Mouse (Mus musculus) liver, postnatal 0 days (tissue): ENCODE data around the gene Tut4. TPM values are rescaled to one million over a fixed set of nuclear protein-coding genes. Genes with fewer than 3 reads are reported as not detected.

Experiments
- ATAC-seq: fragments of 200-750 bp; cut with Nextera tagmentation; 2 replicates; pipeline ENCODE4 v1.8.0; 2017; ENCODE audit warnings: mild to moderate bottlenecking, moderate library complexity
- DNase-seq: peaks from one replicate; pipeline ENCODE4 v3.0.0-alpha.2; 2016
- H3K27ac ChIP-seq: fragments of 300-500 bp; sonication (generic); 2 replicates; pipeline ENCODE4 v1.5.1; 2014; ENCODE audit warnings: antibody characterized with exemption, moderate library complexity, mild to moderate bottlenecking, low read depth
- H3K27me3 ChIP-seq: fragments of 300-500 bp; sonication (generic); 2 replicates; pipeline ENCODE4 v1.6.1; 2014; ENCODE audit warnings: low read length, control low read depth, mixed read lengths; ENCODE audit not compliant: insufficient read depth
- H3K36me3 ChIP-seq: fragments of 300-500 bp; sonication (generic); replicated peaks from 2 replicates; pipeline ENCODE4 v1.6.1; 2014; ENCODE audit warnings: mild to moderate bottlenecking, control low read depth, low read length, moderate library complexity, mixed read lengths; ENCODE audit not compliant: insufficient read depth
- H3K4me1 ChIP-seq: fragments of 300-500 bp; sonication (generic); 2 replicates; pipeline ENCODE4 v1.6.1; 2014; ENCODE audit warnings: antibody characterized with exemption, mild to moderate bottlenecking, control low read depth; ENCODE audit not compliant: insufficient read depth
- H3K4me2 ChIP-seq: fragments of 300-500 bp; sonication (generic); 2 replicates; pipeline ENCODE4 v1.6.1; 2014; ENCODE audit warnings: low read depth, mild to moderate bottlenecking, low read length, moderate library complexity, mixed read lengths
- H3K4me3 ChIP-seq: fragments of 300-500 bp; sonication (generic); 2 replicates; pipeline ENCODE4 v1.5.1; 2014; ENCODE audit warnings: low read depth, low read length
- H3K9ac ChIP-seq: fragments of 300-500 bp; sonication (generic); replicated peaks from 2 replicates; pipeline ENCODE4 v1.6.1; 2014; ENCODE audit warnings: mild to moderate bottlenecking, moderate library complexity
- H3K9me3 ChIP-seq: fragments of 300-500 bp; sonication (generic); 2 replicates; pipeline ENCODE4 v1.6.1; 2016; ENCODE audit warnings: mild to moderate bottlenecking, control low read depth, low read length, mixed read lengths
- CTCF ChIP-seq: sonication (generic); IDR thresholded peaks from 2 replicates; pipeline ENCODE4 v1.5.1; 2016; ENCODE audit warnings: antibody characterized with exemption, low read depth
- EP300 ChIP-seq: IDR thresholded peaks from 2 replicates; pipeline ENCODE4 v1.6.1; 2016; ENCODE audit warnings: antibody characterized with exemption, low read depth, mild to moderate bottlenecking
- WGBS: fragments of 180-500 bp; shearing (Covaris S2); extraction: QIAGEN DNeasy Blood & Tissue Kit; methylation state at CpG from one replicate; pipeline ENCODE4 v1.1.7; 2014; ENCODE audit not compliant: insufficient replicate concordance; 5-methylcytosine and 5-hydroxymethylcytosine counted together
- polyA plus RNA-seq: library from polyadenylated mRNA; unstranded; fragments of >200 nt; fragmentation: Nextera tagmentation; extraction: Ambion mirVana; gene quantifications from 2 replicates; pipeline ENCODE4 v1.2.1, GENCODE M21; 2015

The Tut4 gene
- polyA plus RNA-seq, 1 experiment from 2014 or later: 29.1 TPM

DNA sequence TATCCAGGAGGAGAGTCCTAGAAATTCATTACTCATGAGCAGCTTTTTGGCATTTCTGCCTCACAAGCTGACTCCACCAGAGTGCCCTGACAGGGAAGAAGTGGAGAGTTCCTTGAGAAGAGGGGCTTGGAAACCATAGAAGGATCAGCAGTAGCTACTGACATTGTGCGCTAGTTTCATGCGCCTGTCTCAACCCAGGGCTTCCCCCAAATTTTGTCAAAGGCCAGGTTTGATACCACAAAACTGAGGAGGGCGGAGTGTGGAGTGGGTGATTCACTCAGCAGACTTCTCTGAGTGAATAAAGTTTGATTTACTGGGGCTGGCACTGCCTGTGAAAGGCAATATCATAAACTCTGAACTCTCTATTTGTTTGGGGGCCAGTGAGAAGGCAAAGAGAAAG is 149.4 kb downstream of the Tut4 start:
- Histone ChIP-seq H3K9ac (no peak overlapping the region), H3K27ac (no peak overlapping the region), H3K4me2 (no peak overlapping the region), H3K9me3 (no peaks in the 10 kb centered on the region), H3K27me3 (no peaks in the 10 kb centered on the region), H3K36me3 (peaks cover 33% of the 10 kb centered on the region), H3K4me3 (no peak overlapping the region), H3K4me1 (no peaks in the 10 kb centered on the region)
- no peak for ATAC-seq
- no peak for DNase-seq
- WGBS: 92% methylated on average over 3 of the region's 3 CpGs
- TF ChIP-seq EP300 (no peak), CTCF (no peak)

Other genes starting within 250 kb of the Tut4 start
- 0.75 and 0.86 TPM in 2 replicates for gene Zyg11a, start 241.4 kb upstream of the Tut4 start, polyA plus RNA-seq
- 2.5 and 2.6 TPM in 2 replicates for gene Zyg11b, start 158.3 kb upstream of the Tut4 start, polyA plus RNA-seq
- gene Coa7, start 131.3 kb upstream of the Tut4 start, polyA plus RNA-seq: 62.2 and 64.9 TPM in 2 replicates
- gene Shisal2a, start 76.1 kb upstream of the Tut4 start, polyA plus RNA-seq: 0.26 and 0.52 TPM in 2 replicates
- 14.5 and 15.6 TPM in 2 replicates for gene Gpx7, start 52.5 kb upstream of the Tut4 start, polyA plus RNA-seq
- 22.9 and 23.8 TPM in 2 replicates for gene Prpf38a, start 119.9 kb downstream of the Tut4 start, polyA plus RNA-seq
- 6.1 and 8.2 TPM in 2 replicates for gene Orc1, start 120.0 kb downstream of the Tut4 start, polyA plus RNA-seq
- 5.7 and 6.5 TPM in 2 replicates for gene Cc2d1b, start 160.5 kb downstream of the Tut4 start, polyA plus RNA-seq